Mouse (Mus musculus) G1E (cell line): ENCODE data around the gene 4930522L14Rik.
"Not testable (repeated sequence)": the region's sequence is repeated elsewhere in the genome, so short reads cannot be mapped to it uniquely, and the experiment has no call there.

Source experiments
- CTCF ChIP-seq: IDR thresholded peaks from 2 replicates; pipeline ENCODE4 v1.5.1; 2012; ENCODE audit warnings: low read depth, low read length, inconsistent platforms, mixed read lengths
- GATA1 ChIP-seq: IDR thresholded peaks from 2 replicates; pipeline ENCODE4 v1.6.1; 2012; ENCODE audit warnings: borderline replicate concordance, low read length, inconsistent platforms, mixed read lengths
- POLR2AphosphoS5 ChIP-seq: IDR thresholded peaks from 2 replicates; pipeline ENCODE4 v1.6.1; 2012; ENCODE audit warnings: low read depth, low read length, inconsistent platforms; ENCODE audit not compliant: insufficient replicate concordance
- TAL1 ChIP-seq: conservative IDR thresholded peaks from 2 replicates; pipeline ENCODE4 v1.6.1; 2012; ENCODE audit warnings: low read depth, low read length, inconsistent platforms, mixed read lengths

- not testable (repeated sequence) for TF ChIP-seq CTCF, GATA1, TAL1, POLR2AphosphoS5
These were observed at the start of gene 4930522L14Rik for GRCm38 (mm10) chr5:109751391-109752071.
